Mouse (Mus musculus) heart, adult 9 months (tissue): ENCODE results near the gene Cyp4a12a.
"Not testable (repeated sequence)": the region's sequence is repeated elsewhere in the genome, so short reads cannot be mapped to it uniquely, and the experiment has no call there.

Experiments used
- DNase-seq, 2 experiments: peaks; one replicate each; pipeline ENCODE4 v3.0.0; 2022; ENCODE audit warnings: low spot score in 2 of 2

Cyp4a12a gene

DNA sequence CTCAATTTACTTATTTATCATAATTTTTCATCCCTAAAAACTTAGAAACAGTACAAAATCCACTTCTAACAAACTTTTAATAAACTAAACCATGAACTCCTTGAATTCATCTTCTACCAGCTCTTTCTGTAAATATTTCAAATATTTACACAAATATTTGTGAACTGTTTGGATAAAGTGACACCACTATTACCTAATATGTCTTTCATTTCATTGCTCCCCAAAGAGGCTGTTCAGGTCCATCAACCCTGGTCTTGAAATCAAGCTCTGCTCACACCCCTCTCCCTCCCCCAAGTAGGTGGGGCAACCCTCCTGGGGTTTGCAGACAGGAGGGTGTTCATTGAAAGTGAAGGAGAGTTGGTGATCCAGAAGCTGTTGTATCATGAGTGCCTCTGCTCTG lies at the start of gene Cyp4a12a:
Cyp4a12a (plus strand) TSS at position 301 of the 400 bp plus-strand sequence.
- not testable (repeated sequence) for DNase-seq

- not testable (repeated sequence) for DNase-seq
Observed at GRCm38 (mm10) chr4:115264687-115265569, 33.9 kb upstream of the Cyp4a12a start.

GRCm38 (mm10) chr4:115278215-115278982 lies 20.4 kb upstream of the Cyp4a12a start:
- DNase-seq, result not testable (repeated sequence)

GRCm38 (mm10) chr4:115280342-115280741 lies 18.5 kb upstream of the Cyp4a12a start:
- no peak for DNase-seq

DNA sequence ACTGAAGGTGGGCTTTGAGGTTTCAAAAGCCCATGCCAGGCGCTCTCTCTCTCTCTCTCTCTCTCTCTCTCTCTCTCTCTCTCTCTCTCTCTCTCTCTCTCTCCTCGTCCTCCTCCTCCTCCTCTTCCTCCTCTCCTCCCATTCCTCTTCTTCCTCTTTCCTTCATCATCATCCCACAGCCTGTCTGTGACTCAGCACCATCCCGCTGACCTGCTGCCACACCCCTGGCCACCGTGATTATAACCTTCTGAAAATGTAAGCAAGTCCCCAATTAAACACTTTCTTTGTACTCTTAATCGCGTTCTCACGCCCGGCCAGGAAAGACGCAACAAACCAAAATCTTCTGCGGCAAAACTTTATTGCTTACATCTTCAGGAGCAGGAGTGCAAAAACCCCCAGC lies 18.1 kb upstream of the Cyp4a12a start:
- not testable (repeated sequence) for DNase-seq

DNA sequence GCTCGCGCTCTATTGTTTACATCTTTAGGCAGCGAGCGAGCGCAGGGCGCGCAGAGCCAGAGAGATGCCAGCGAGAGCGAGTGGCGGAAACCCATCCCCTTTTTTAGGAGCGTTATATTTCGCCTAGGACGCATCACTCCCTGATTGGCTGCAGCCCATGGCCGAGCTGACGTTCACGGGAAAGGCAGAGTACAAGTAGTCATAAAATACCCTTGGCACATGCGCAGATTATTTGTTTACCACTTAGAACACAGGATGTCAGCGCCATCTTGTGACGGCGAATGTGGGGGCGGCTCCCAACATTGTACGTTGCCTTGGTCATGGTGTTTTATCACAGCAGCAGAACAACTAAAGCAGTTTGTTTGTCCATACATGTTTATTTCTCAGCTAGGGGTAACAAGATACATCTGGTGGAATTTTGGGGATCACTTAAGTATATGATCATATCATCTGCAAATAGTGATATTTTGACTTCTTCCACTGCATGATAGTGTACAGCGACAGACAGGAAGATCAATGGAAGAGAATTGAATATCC lies 17.5 kb upstream of the Cyp4a12a start:
- DNase-seq, result not testable (repeated sequence)

GRCm38 (mm10) chr4:115325722-115326121 lies 26.9 kb downstream of the Cyp4a12a start:
- DNase-seq, result not testable (repeated sequence)

GRCm38 (mm10) chr4:115365624-115366023 lies 66.8 kb downstream of the Cyp4a12a start:
- DNase-seq, result not testable (repeated sequence)

- not testable (repeated sequence) for DNase-seq
Observed at GRCm38 (mm10) chr4:115368067-115368466, 69.2 kb downstream of the Cyp4a12a start.
